Mouse (Mus musculus): ENCODE measurements around the gene Olfr889.
"Not testable (repeated sequence)": the region's sequence is repeated elsewhere in the genome, so short reads cannot be mapped to it uniquely, and the experiment has no call there.

The Olfr889 gene

GRCm38 (mm10) chr9:38114898-38115297 is at the start of gene Olfr889:
Olfr889 (plus strand) TSS chr9:38115198.
- no peak for DNase-seq

DNA sequence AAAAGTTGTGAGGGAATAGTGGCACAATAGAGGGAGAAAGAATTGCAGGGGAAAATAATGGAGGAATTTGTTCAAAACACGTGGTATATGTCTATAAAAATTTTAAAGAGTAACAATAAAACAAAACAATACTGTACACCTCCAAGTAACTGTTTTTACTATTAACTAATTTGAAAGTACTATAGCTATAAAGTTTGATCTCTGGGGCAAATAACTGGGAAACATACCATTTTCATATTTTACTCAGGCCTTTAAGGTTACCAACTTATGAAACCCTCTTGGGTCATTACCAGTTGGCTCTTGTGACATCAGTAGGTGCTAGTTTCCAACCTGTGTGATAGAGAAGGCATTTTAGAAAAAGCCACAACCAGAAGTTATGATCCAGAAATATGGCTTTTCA is 31.2 kb upstream of the Olfr889 start, which contains the start of gene Olfr887:
TSS of gene Olfr887 (plus strand) at position 301 of the 400 bp plus-strand sequence.
- no peak for DNase-seq

DNA sequence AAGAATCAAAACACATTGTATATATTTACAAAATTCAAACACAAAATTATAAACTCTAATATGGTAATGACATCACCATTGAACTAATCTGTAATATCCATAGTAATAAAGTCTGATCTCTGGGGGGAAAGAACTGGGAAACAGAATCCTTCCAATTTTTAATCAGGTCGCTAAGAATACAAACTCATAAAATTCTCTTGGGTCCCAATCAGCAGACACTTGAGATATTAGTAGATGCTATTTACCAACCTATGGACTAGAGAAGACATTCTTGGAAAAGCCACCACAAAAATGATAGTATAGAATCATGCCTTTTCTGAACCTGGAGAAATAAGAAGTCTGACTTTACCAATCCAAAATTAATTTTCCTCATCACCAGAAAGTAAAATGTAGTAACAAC is 7.2 kb upstream of the Olfr889 start, which contains the start of gene Olfr888:
TSS of gene Olfr888 (plus strand) at position 301 of the 400 bp plus-strand sequence.
- no peak for DNase-seq

GRCm38 (mm10) chr9:38142217-38142616 is 27.2 kb downstream of the Olfr889 start, which contains the start of gene Olfr890:
Olfr890 (plus strand) TSS chr9:38142517.
- DNase-seq: no peak

DNA sequence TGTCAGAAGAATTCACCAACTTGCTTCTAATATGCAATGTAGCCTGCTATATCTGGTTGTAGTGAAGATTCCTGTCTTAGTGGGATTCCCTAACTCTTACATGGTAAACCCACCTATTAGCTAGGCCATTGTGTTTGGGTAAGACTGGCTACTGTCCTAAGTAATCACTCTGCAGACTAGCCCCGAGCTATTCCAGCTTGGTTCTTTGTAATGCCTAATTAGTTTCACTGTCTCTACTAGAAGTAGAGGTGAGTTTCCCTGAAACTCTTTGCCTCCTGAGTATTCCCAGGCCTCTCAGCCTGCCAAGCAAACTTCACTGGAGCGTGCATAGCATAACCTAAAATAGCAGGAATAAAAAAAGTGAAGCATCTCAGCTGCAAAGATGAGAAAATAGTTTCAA is 53.3 kb downstream of the Olfr889 start:
- not testable (repeated sequence) for DNase-seq
